Mouse (Mus musculus) neural tube, embryonic 12.5 days (tissue): Measurements from ENCODE around the gene Anxa5. TPM values are rescaled to one million over a fixed set of nuclear protein-coding genes. Genes with fewer than 3 reads are reported as not detected.

Experiments
- ATAC-seq: fragments of 200-750 bp; cut with Nextera tagmentation; 2 replicates; pipeline ENCODE4 v1.8.0; 2017; ENCODE audit warnings: low read depth, mild to moderate bottlenecking, moderate TSS enrichment, moderate library complexity; ENCODE audit not compliant: low FRiP score
- H3K27ac ChIP-seq: fragments of 300-500 bp; sonication (generic); 2 replicates; pipeline ENCODE4 v1.5.1; 2016
- H3K27me3 ChIP-seq: fragments of 300-500 bp; sonication (generic); replicated peaks from 2 replicates; pipeline ENCODE4 v1.6.1; 2016; ENCODE audit warnings: mild to moderate bottlenecking
- H3K36me3 ChIP-seq: fragments of 300-500 bp; sonication (generic); 2 replicates; pipeline ENCODE4 v1.6.1; 2016; ENCODE audit warnings: mild to moderate bottlenecking
- H3K4me1 ChIP-seq: fragments of 300-500 bp; sonication (generic); 2 replicates; pipeline ENCODE4 v1.6.1; 2016
- H3K4me2 ChIP-seq: fragments of 300-500 bp; sonication (generic); replicated peaks from 2 replicates; pipeline ENCODE4 v1.6.1; 2016; ENCODE audit warnings: mild to moderate bottlenecking
- H3K4me3 ChIP-seq: fragments of 300-500 bp; sonication (generic); 2 replicates; pipeline ENCODE4 v1.5.1; 2016
- H3K9ac ChIP-seq: fragments of 300-500 bp; sonication (generic); 2 replicates; pipeline ENCODE4 v1.6.1; 2016; ENCODE audit warnings: mild to moderate bottlenecking
- H3K9me3 ChIP-seq: fragments of 300-500 bp; sonication (generic); 2 replicates; pipeline ENCODE4 v1.6.1; 2016; ENCODE audit warnings: mild to moderate bottlenecking
- WGBS: fragments of 180-500 bp; shearing (Covaris S2); methylation state at CpG from one replicate; pipeline ENCODE4 v1.1.7; 2016; 5-methylcytosine and 5-hydroxymethylcytosine counted together
- polyA plus RNA-seq: library from polyadenylated mRNA; unstranded; fragments of >200 nt; fragmentation: Nextera tagmentation; extraction: Ambion mirVana; gene quantifications from 2 replicates; pipeline ENCODE4 v1.2.1, GENCODE M21; 2016

Anxa5 gene
- polyA plus RNA-seq, 1 experiment from 2014 or later: 131 TPM

DNA sequence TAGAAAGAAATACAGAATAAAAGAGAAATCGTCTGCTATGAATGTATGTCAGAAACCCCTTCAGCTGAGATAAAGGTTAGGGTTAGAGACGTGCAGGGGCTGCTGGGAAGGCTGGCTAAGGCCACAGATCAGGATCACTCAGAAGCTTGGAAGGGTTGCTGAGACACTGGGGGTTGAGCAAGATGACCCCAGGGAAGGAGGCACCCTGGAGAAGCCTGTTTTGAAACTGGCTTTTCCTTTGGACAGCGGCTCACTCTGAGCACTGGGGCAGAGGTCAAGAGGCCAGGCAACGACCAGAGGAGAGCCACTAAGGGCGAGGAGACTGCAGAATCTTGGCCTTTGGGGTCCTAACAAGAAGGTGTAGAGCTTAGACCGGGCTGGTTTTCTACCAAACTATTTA lies 10.5 kb upstream of the Anxa5 start:
- H3K27me3 ChIP-seq: no peaks in the 10 kb centered on the region
- no peaks in the 10 kb centered on the region for H3K36me3 ChIP-seq
- no peak overlapping the region for H3K4me2 ChIP-seq
- H3K4me3 ChIP-seq: no peak overlapping the region
- H3K4me1 ChIP-seq: peaks cover 6% of the 10 kb centered on the region; the same call in 1 of the 2 replicates
- no peak overlapping the region for H3K9ac ChIP-seq
- H3K27ac ChIP-seq: no peak overlapping the region
- WGBS: 57% methylated on average over 6 of the region's 6 CpGs
- ATAC-seq: no peak
- H3K9me3 ChIP-seq: no peaks in the 10 kb centered on the region

DNA sequence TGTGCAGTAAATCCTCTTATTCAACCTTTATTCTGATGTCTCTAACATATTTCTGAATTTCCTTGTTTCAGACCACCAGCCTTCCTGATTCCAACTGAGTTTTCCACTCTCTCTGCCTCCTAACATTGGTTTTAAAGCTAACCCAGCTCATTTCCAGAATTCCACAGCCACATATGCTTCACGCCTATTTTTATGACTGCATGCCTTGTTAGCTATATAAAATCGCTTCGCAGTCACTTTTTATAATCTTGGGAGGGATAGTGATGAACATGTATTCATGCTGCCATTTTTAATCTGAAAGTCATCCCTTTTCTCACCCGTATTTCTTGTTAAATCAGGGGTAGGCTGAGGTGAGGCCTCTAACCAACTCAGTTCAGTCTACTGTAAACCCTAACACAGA lies 8.6 kb upstream of the Anxa5 start:
- no peak overlapping the region for H3K4me2 ChIP-seq
- no peak for ATAC-seq
- no peak overlapping the region for H3K9ac ChIP-seq
- no peaks in the 10 kb centered on the region for H3K36me3 ChIP-seq
- no peak overlapping the region for H3K4me3 ChIP-seq
- no peaks in the 10 kb centered on the region for H3K27me3 ChIP-seq
- H3K4me1 ChIP-seq: peaks cover 6% of the 10 kb centered on the region; the same call in 1 of the 2 replicates
- H3K27ac ChIP-seq: no peak overlapping the region
- 88% methylated on average over 4 of the region's 4 CpGs for WGBS
- H3K9me3 ChIP-seq: no peaks in the 10 kb centered on the region

DNA sequence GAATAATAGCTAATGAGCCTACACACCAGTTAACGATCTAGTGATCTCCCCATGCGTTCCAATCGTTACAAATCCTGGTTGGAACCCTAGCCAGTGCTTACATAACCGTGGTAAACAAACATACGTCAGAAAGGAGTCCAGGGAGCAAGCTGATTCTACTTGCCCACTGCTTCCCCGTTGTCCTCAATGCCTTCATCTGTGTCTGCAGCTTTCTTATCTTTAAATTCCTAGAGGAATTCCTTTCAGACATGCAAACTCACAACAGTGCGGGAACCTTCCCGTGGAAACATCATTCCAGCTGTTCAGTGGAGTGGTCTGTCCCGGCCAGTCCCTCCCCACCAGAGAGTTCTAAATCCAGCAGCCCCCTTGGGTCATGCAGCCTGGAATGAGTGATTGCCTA lies 7.2 kb upstream of the Anxa5 start:
- Histone ChIP-seq H3K4me3 (no peak overlapping the region), H3K36me3 (no peaks in the 10 kb centered on the region), H3K9me3 (no peaks in the 10 kb centered on the region), H3K9ac (no peak overlapping the region), H3K27ac (no peak overlapping the region), H3K27me3 (no peaks in the 10 kb centered on the region), H3K4me2 (no peak overlapping the region), H3K4me1 (peaks cover 6% of the 10 kb centered on the region; the same call in 1 of the 2 replicates)
- no peak for ATAC-seq
- 62% methylated on average over 9 of the region's 9 CpGs for WGBS

DNA sequence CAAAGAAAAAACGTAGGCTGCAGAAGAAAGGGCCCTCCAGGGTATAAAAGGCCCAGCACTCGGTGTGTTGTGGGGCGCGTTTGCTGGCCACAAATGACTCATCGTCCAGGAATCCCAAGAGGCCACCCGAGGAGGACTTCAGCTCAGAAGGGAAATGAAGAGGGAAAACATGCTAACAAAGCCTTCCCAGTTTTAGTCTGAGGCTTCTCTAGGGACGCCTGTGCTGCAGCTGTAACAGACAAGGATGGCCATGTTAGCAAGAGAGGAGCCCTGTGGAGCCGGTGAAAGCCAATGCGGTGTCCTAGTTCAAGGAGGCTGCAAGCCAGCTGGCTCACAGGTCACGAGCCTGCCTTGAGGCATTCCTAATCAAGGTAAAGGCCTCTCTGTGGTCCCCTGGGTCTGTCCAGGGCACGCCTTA lies 6.1 kb upstream of the Anxa5 start:
- H3K27ac ChIP-seq: no peak overlapping the region
- no peak overlapping the region for H3K9ac ChIP-seq
- no peaks in the 10 kb centered on the region for H3K9me3 ChIP-seq
- WGBS: 5% methylated on average over 11 of the region's 11 CpGs
- H3K4me3 ChIP-seq: no peak overlapping the region
- no peaks in the 10 kb centered on the region for H3K27me3 ChIP-seq
- peak; percentile 45 for ATAC-seq
- no peaks in the 10 kb centered on the region for H3K36me3 ChIP-seq
- H3K4me2 ChIP-seq: 0 out of 2 replicates have a peak overlapping the region, but pooled peaks have one; percentile 1
- H3K4me1 ChIP-seq: peaks cover 7% of the 10 kb centered on the region; the same call in 1 of the 2 replicates

DNA sequence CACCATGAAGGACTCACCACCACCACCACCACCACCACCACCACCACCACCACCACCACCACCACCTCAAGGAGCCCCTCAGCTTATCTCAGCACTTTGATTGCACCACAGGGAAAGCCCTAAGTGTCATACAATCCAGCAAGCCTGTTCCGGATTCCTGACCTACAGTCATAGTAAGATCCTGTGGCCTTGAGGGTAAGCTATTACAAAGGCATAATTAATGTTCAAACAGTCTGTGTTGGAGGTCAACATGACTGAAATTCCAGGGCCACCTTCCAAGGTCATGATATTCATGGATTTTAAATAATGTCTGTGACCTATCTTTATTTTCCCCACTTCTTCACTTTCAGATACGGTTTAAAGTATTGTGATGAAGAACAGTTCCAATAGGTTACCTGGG lies 4.8 kb upstream of the Anxa5 start:
- WGBS: 83% methylated on average over 2 of the region's 2 CpGs
- no peak overlapping the region for H3K4me2 ChIP-seq
- H3K36me3 ChIP-seq: no peaks in the 10 kb centered on the region
- H3K27ac ChIP-seq: no peak overlapping the region
- H3K4me1 ChIP-seq: peaks cover 15% of the 10 kb centered on the region
- no peak overlapping the region for H3K9ac ChIP-seq
- H3K9me3 ChIP-seq: no peaks in the 10 kb centered on the region
- no peak for ATAC-seq
- H3K4me3 ChIP-seq: no peak overlapping the region
- no peaks in the 10 kb centered on the region for H3K27me3 ChIP-seq

DNA sequence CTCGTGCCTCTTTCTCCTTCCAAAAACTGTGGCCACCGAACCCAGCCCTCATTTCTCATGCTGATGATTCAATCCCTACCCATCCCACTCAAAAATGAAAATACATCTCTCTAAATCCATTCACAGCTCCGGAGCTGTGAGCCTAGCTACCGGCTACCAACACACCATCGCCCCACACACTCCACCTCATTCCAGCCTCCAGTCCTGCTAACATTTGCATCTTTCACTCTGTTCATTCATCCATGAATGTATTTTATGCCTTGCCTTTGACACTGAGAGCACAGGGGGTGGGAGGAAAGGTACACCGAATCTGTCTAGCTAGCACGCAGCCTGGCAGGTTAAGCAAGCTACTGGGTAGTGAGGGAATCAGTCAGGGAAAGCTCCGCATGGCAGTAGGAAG lies 3.1 kb upstream of the Anxa5 start:
- WGBS: 68% methylated on average over 8 of the region's 8 CpGs
- Histone ChIP-seq H3K4me1 (peaks cover 20% of the 10 kb centered on the region), H3K27me3 (no peaks in the 10 kb centered on the region), H3K4me2 (no peak overlapping the region), H3K36me3 (no peaks in the 10 kb centered on the region), H3K9ac (no peak overlapping the region), H3K9me3 (no peaks in the 10 kb centered on the region), H3K4me3 (no peak overlapping the region), H3K27ac (no peak overlapping the region)
- ATAC-seq: no peak

DNA sequence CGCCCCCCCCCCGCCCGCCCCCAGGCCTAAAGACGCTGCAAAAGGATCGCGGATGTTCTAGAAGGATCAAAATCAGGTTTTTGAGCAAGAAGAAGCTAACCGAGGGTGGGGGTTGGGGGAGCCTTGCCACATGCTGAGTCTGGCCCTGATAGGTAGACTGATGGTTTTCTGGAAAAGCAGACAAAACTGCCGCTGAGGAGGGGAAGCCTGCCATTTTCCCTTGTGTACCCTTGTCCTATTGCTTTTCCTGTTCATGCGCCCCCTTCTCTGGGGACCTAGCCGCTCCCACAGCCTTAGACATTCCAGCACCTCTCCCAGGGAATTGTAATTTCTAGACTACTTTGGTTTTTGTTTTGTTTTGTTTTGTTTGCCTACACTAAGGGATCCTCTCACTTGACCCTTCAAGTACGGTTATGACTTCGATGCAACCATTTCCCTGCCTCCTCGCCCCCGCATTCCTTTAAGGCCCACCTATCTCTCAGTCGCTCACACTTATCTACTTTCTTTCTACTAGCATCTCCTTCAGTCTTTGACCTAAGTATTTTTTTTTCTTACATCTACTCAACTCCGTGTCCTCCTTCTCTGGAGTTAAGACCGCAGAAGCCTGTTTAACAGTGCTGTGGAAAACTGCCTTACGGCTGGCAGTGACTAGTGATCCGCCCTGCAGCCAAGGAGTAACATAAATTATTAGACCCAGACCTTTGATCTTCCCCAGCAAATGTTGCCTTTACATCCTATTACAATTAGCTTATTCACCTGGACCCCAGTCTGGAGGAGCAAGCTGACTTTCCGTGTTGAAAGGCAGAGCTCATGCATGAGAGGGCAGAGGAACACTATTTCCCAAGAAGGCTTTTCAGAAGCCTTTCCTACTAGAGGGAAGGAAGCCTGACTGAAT lies 814 bp upstream of the Anxa5 start:
- Histone ChIP-seq H3K9ac (peak overlapping the region; percentile 54), H3K27me3 (no peaks in the 10 kb centered on the region), H3K36me3 (no peaks in the 10 kb centered on the region), H3K27ac (no peak overlapping the region), H3K9me3 (no peaks in the 10 kb centered on the region), H3K4me2 (peak overlapping the region; percentile 94), H3K4me3 (peak overlapping the region; percentile 61), H3K4me1 (peaks cover 15% of the 10 kb centered on the region)
- ATAC-seq: no peak
- WGBS: 33% methylated on average over 20 of the region's 20 CpGs

DNA sequence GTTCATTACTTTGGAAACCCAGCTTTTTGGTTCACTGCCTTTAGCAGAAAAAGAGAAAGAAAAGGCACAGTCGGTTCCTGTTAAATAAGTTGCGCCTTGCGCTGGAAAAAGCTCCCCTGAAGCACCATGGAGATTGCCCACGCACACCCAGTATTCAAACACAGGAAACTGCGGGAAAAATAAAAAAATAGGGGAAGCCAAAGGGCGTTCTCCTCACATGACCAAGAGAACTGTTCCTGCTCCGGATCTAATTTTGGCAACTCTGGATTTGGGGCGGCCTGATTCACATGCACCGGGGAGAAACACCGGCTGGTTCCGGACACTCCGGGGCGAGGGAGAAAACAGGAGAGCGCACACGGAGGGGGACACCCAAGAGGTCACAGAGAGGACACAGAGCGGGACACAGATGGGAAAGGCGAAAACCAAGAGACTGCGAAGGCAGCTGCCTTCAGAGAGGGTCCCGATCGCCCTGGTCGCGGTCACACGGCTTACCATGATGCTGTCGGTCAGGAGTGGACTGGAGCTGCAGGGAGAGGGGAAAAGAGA lies 683 bp downstream of the Anxa5 start:
- no peaks in the 10 kb centered on the region for H3K9me3 ChIP-seq
- peaks cover 14% of the 10 kb centered on the region for H3K4me1 ChIP-seq
- H3K27me3 ChIP-seq: no peaks in the 10 kb centered on the region
- H3K4me2 ChIP-seq: peak overlapping the region; percentile 94
- H3K4me3 ChIP-seq: peak overlapping the region; percentile 61
- H3K36me3 ChIP-seq: no peaks in the 10 kb centered on the region
- H3K27ac ChIP-seq: no peak overlapping the region
- ATAC-seq: peak; percentile 65; the same call in 1 of the 2 replicates
- 3% methylated on average over 24 of the region's 24 CpGs for WGBS
- H3K9ac ChIP-seq: peak overlapping the region; percentile 54

DNA sequence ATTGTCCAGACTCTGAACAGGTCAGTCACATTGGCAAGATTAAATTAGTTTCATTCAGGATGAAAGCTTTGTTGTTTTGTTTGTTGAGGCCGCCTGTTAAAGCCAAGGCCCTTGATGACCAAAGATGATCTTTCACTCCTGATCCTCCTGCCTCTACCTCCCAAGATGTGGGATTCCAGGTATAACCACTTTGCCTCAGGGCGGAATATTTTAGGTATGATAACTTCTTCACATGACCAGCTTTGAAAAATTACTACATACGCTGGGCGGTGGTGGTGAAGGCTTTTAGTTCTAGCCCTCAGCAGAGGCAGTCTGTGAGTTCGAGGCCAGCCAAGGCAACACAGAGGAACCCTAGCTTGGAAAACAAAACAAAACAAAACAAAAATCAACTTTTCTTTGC lies 1.3 kb downstream of the Anxa5 start:
- WGBS: 84% methylated on average over 5 of the region's 5 CpGs
- H3K27ac ChIP-seq: no peak overlapping the region

DNA sequence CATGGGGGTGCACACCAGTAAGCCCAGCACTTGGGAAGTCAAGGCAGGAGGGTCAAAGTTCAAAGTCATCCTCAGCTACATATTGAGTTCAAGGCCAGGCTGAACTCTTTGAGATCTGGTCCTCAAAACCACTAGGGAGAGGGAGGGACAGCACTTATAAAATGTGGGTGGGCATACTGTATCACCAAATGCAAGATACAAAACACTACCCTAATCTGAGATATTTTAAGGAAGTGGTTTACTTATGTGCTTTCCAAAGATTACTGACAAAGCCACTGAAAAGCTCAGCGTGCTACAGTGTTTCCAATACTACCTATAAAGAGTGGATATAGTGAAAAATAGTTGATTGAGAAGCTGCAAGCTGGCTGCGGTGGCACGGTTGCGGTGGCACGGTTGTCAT lies 2.5 kb downstream of the Anxa5 start:
- Histone ChIP-seq H3K9ac (no peak overlapping the region), H3K4me1 (peaks cover 14% of the 10 kb centered on the region), H3K27ac (no peak overlapping the region), H3K9me3 (no peaks in the 10 kb centered on the region), H3K4me3 (no peak overlapping the region), H3K36me3 (no peaks in the 10 kb centered on the region), H3K27me3 (no peaks in the 10 kb centered on the region), H3K4me2 (no peak overlapping the region)
- ATAC-seq: no peak
- 96% methylated on average over 5 of the region's 5 CpGs for WGBS

More for the DNA sequence above, 1.3 kb downstream of the Anxa5 start:
- Histone ChIP-seq H3K9ac (no peak overlapping the region), H3K4me1 (peaks cover 14% of the 10 kb centered on the region), H3K9me3 (no peaks in the 10 kb centered on the region), H3K4me2 (peak overlapping the region; percentile 94), H3K4me3 (no peak overlapping the region), H3K27me3 (no peaks in the 10 kb centered on the region), H3K36me3 (no peaks in the 10 kb centered on the region)
- ATAC-seq: no peak

DNA sequence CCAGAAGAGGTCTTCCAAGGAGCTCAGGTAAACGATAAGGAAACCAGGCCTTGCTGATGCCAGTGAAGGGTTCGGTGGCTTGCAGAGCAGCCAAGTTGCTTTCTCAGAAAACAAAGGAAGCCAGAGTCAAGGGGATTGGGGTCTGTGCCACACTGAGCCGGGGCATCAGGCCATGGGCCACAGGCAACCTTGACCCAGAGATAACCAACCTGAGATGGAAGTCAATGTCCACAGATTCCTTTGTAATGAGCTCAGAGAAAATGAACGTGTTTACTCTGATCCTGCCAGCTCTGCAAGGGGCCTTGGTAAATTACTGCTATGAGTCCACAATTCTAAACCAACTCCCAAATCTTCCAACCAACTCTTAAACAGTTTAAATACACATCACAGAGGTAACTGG lies 3.8 kb downstream of the Anxa5 start:
- Histone ChIP-seq H3K4me1 (peaks cover 14% of the 10 kb centered on the region), H3K27ac (no peak overlapping the region), H3K27me3 (no peaks in the 10 kb centered on the region), H3K36me3 (no peaks in the 10 kb centered on the region), H3K4me2 (no peak overlapping the region), H3K9me3 (no peaks in the 10 kb centered on the region), H3K9ac (no peak overlapping the region), H3K4me3 (no peak overlapping the region)
- ATAC-seq: no peak
- 75% methylated on average over 4 of the region's 4 CpGs for WGBS

DNA sequence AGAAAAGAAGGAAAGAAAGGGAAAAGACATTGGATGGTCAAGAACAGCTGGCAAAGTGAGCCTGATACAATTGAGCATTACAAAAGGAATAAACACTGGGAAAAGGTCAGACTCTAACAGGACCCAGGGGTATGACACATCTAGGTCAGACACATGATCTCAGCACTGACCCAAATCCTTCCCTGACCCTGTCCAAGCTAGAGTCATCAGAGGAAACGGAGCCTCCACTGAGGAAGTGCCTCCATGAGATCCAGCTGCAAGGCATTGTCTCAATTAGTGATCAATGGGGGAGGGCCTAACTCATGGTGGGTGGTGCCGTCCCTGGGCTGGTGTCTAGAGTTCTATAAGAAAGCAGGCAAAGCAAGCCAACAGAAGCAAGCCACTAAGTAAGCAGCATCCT lies 6.8 kb downstream of the Anxa5 start:
- no peaks in the 10 kb centered on the region for H3K4me1 ChIP-seq
- H3K27me3 ChIP-seq: no peaks in the 10 kb centered on the region
- no peak overlapping the region for H3K27ac ChIP-seq
- 61% methylated on average over 2 of the region's 2 CpGs for WGBS
- H3K9ac ChIP-seq: no peak overlapping the region
- H3K36me3 ChIP-seq: no peaks in the 10 kb centered on the region
- no peaks in the 10 kb centered on the region for H3K9me3 ChIP-seq
- no peak overlapping the region for H3K4me2 ChIP-seq
- ATAC-seq: no peak
- H3K4me3 ChIP-seq: no peak overlapping the region
